Mouse (Mus musculus) hindbrain, embryonic 16.5 days (tissue): Measurements from ENCODE around the gene Rubcn. TPM values are rescaled to one million over a fixed set of nuclear protein-coding genes. Genes with fewer than 3 reads are reported as not detected.

Experiments used
- ATAC-seq: fragments of 200-750 bp; cut with Nextera tagmentation; 2 replicates; pipeline ENCODE4 v1.8.0; 2017; ENCODE audit warnings: moderate TSS enrichment, moderate library complexity
- H3K27ac ChIP-seq: fragments of 300-500 bp; sonication (generic); 2 replicates; pipeline ENCODE4 v1.5.1; 2014; ENCODE audit warnings: low read depth, mild to moderate bottlenecking, control low read depth, low read length, moderate library complexity
- H3K27me3 ChIP-seq: fragments of 300-500 bp; sonication (generic); replicated peaks from 2 replicates; pipeline ENCODE4 v1.6.1; 2014; ENCODE audit warnings: low read length; ENCODE audit not compliant: control insufficient read depth, insufficient read depth
- H3K36me3 ChIP-seq: fragments of 300-500 bp; sonication (generic); 2 replicates; pipeline ENCODE4 v1.6.1; 2014; ENCODE audit warnings: mild to moderate bottlenecking, low read length, moderate library complexity, mixed read lengths; ENCODE audit not compliant: control insufficient read depth, insufficient read depth
- H3K4me1 ChIP-seq: fragments of 300-500 bp; sonication (generic); 2 replicates; pipeline ENCODE4 v1.6.1; 2014; ENCODE audit warnings: low read depth, low read length; ENCODE audit not compliant: control insufficient read depth, insufficient read depth
- H3K4me2 ChIP-seq: fragments of 300-500 bp; sonication (generic); 2 replicates; pipeline ENCODE4 v1.6.1; 2014; ENCODE audit warnings: mild to moderate bottlenecking, low read length, control low read depth, moderate library complexity
- H3K4me3 ChIP-seq: fragments of 300-500 bp; sonication (generic); 2 replicates; pipeline ENCODE4 v1.5.1; 2014; ENCODE audit warnings: mild to moderate bottlenecking, low read length, control low read depth, moderate library complexity
- H3K9ac ChIP-seq: fragments of 300-500 bp; sonication (generic); 2 replicates; pipeline ENCODE4 v1.6.1; 2014; ENCODE audit warnings: low read depth, mild to moderate bottlenecking, control low read depth, low read length, moderate library complexity
- H3K9me3 ChIP-seq: fragments of 300-500 bp; sonication (generic); 2 replicates; pipeline ENCODE4 v1.6.1; 2014; ENCODE audit warnings: mild to moderate bottlenecking, low read length, moderate library complexity; ENCODE audit not compliant: control insufficient read depth
- WGBS: fragments of 180-500 bp; shearing (Covaris S2); extraction: QIAGEN DNeasy Blood & Tissue Kit; methylation state at CpG from one replicate; pipeline ENCODE4 v1.1.7; 2014; 5-methylcytosine and 5-hydroxymethylcytosine counted together
- polyA plus RNA-seq: library from polyadenylated mRNA; unstranded; fragments of >200 nt; fragmentation: Nextera tagmentation; extraction: Ambion mirVana; gene quantifications from 2 replicates; pipeline ENCODE4 v1.2.1, GENCODE M21; 2015

Rubcn gene
- polyA plus RNA-seq, 1 experiment from 2014 or later = 35.3 TPM

GRCm38 (mm10) chr16:32814539-32814938 is 63.0 kb downstream of the Rubcn start:
- Histone ChIP-seq H3K4me1 (peaks cover 3% of the 10 kb centered on the region; the same call in 1 of the 2 replicates), H3K4me3 (peak overlapping the region; percentile 34), H3K27ac (no peak overlapping the region), H3K27me3 (no peaks in the 10 kb centered on the region), H3K36me3 (no peaks in the 10 kb centered on the region), H3K9me3 (no peaks in the 10 kb centered on the region), H3K4me2 (peak overlapping the region; percentile 59), H3K9ac (no peak overlapping the region)
- 28% methylated on average over 14 of the region's 14 CpGs for WGBS
- peak; percentile 32; the same call in 1 of the 2 replicates for ATAC-seq

GRCm38 (mm10) chr16:32813771-32814170 is 63.8 kb downstream of the Rubcn start:
- Histone ChIP-seq H3K4me3 (no peak overlapping the region), H3K9me3 (no peaks in the 10 kb centered on the region), H3K4me1 (peaks cover 3% of the 10 kb centered on the region; the same call in 1 of the 2 replicates), H3K36me3 (no peaks in the 10 kb centered on the region), H3K9ac (no peak overlapping the region), H3K27me3 (no peaks in the 10 kb centered on the region), H3K4me2 (no peak overlapping the region), H3K27ac (no peak overlapping the region)
- ATAC-seq = no peak
- WGBS = 61% methylated on average over 3 of the region's 3 CpGs

GRCm38 (mm10) chr16:32813362-32813761 is 64.2 kb downstream of the Rubcn start:
- 0 out of 2 replicates have a peak overlapping the region, but pooled peaks have one; percentile 37 for H3K4me2 ChIP-seq
- H3K36me3 ChIP-seq = no peaks in the 10 kb centered on the region
- 54% methylated on average over 9 of the region's 9 CpGs for WGBS
- H3K27me3 ChIP-seq = no peaks in the 10 kb centered on the region
- no peaks in the 10 kb centered on the region for H3K9me3 ChIP-seq
- no peak for ATAC-seq
- H3K4me1 ChIP-seq = peaks cover 3% of the 10 kb centered on the region; the same call in 1 of the 2 replicates
- no peak overlapping the region for H3K9ac ChIP-seq
- no peak overlapping the region for H3K4me3 ChIP-seq
- no peak overlapping the region for H3K27ac ChIP-seq

- peak; percentile 44; the same call in 1 of the 2 replicates for ATAC-seq
- Histone ChIP-seq H3K4me1 (peaks cover 3% of the 10 kb centered on the region; the same call in 1 of the 2 replicates), H3K9ac (no peak overlapping the region), H3K27me3 (no peaks in the 10 kb centered on the region), H3K4me2 (0 out of 2 replicates have a peak overlapping the region, but pooled peaks have one; percentile 37), H3K36me3 (no peaks in the 10 kb centered on the region), H3K27ac (no peak overlapping the region), H3K9me3 (no peaks in the 10 kb centered on the region), H3K4me3 (no peak overlapping the region)
- WGBS = 2% methylated on average over 9 of the region's 9 CpGs
These were observed 64.6 kb downstream of the Rubcn start for GRCm38 (mm10) chr16:32812888-32813361.

- H3K4me2 ChIP-seq = no peak within 1 kb of the TSS
- no peak within 1 kb of the TSS for H3K27ac ChIP-seq
- H3K36me3 ChIP-seq = no peaks in the 10 kb centered on the region
- ATAC-seq = no peak
- H3K9me3 ChIP-seq = no peaks in the 10 kb centered on the region
- H3K27me3 ChIP-seq = no peaks in the 10 kb centered on the region
- peaks cover 3% of the 10 kb centered on the region; the same call in 1 of the 2 replicates for H3K4me1 ChIP-seq
- no peak within 1 kb of the TSS for H3K4me3 ChIP-seq
- WGBS = 90% methylated on average over 4 of the region's 4 CpGs
- no peak within 1 kb of the TSS for H3K9ac ChIP-seq
These were observed 67.2 kb downstream of the Rubcn start, which contains the start of gene Smbd1 for GRCm38 (mm10) chr16:32810321-32810720. Gene Smbd1 (minus strand): TSS chr16:32810477.

GRCm38 (mm10) chr16:32807408-32808185 is 70.0 kb downstream of the Rubcn start:
- no peak overlapping the region for H3K27ac ChIP-seq
- 61% methylated on average over 8 of the region's 8 CpGs for WGBS
- no peaks in the 10 kb centered on the region for H3K36me3 ChIP-seq
- no peak overlapping the region for H3K4me2 ChIP-seq
- H3K9ac ChIP-seq = no peak overlapping the region
- H3K4me3 ChIP-seq = no peak overlapping the region
- ATAC-seq = no peak
- H3K9me3 ChIP-seq = no peaks in the 10 kb centered on the region
- H3K4me1 ChIP-seq = peaks cover 5% of the 10 kb centered on the region
- no peaks in the 10 kb centered on the region for H3K27me3 ChIP-seq

GRCm38 (mm10) chr16:32805151-32805550 is 72.4 kb downstream of the Rubcn start:
- 86% methylated on average over 7 of the region's 7 CpGs for WGBS
- Histone ChIP-seq H3K4me2 (no peak overlapping the region), H3K9ac (no peak overlapping the region), H3K9me3 (no peaks in the 10 kb centered on the region), H3K27ac (no peak overlapping the region), H3K36me3 (no peaks in the 10 kb centered on the region), H3K4me3 (no peak overlapping the region), H3K4me1 (peaks cover 5% of the 10 kb centered on the region), H3K27me3 (no peaks in the 10 kb centered on the region)
- no peak for ATAC-seq

- Histone ChIP-seq H3K27me3 (no peaks in the 10 kb centered on the region), H3K27ac (no peak overlapping the region), H3K9me3 (no peaks in the 10 kb centered on the region), H3K4me3 (no peak overlapping the region), H3K9ac (no peak overlapping the region), H3K36me3 (no peaks in the 10 kb centered on the region), H3K4me1 (peaks cover 5% of the 10 kb centered on the region), H3K4me2 (no peak overlapping the region)
- 63% methylated on average over 5 of the region's 5 CpGs for WGBS
- ATAC-seq = no peak
These were observed 73.7 kb downstream of the Rubcn start for GRCm38 (mm10) chr16:32803901-32804300.

- WGBS = 42% methylated on average over 6 of the region's 6 CpGs
These were observed 74.2 kb downstream of the Rubcn start for GRCm38 (mm10) chr16:32803252-32803853.

More at GRCm38 (mm10) chr16:32803252-32803853, 74.2 kb downstream of the Rubcn start:
- Histone ChIP-seq H3K4me1 (peaks cover 5% of the 10 kb centered on the region), H3K27ac (0 out of 2 replicates have a peak overlapping the region, but pooled peaks have one; percentile 20), H3K4me2 (no peak overlapping the region), H3K9me3 (no peaks in the 10 kb centered on the region), H3K36me3 (no peaks in the 10 kb centered on the region), H3K4me3 (no peak overlapping the region), H3K27me3 (no peaks in the 10 kb centered on the region), H3K9ac (no peak overlapping the region)
- ATAC-seq = peak; percentile 91
